Mouse (Mus musculus) heart, embryonic 13.5 days (tissue): ENCODE data around the gene Ppl. TPM values are rescaled to one million over a fixed set of nuclear protein-coding genes. Genes with fewer than 3 reads are reported as not detected.
A peak's percentile ranks its signal among the peaks of the same experiment; 100 is the strongest.

ENCODE experiments used
- ATAC-seq: fragments of 200-750 bp; cut with Nextera tagmentation; 2 replicates; pipeline ENCODE4 v1.8.0; 2017; ENCODE audit warnings: moderate TSS enrichment; ENCODE audit not compliant: insufficient number of reproducible peaks, low FRiP score, low TSS enrichment; ENCODE audit errors: extremely low read depth
- H3K27ac ChIP-seq: fragments of 300-500 bp; sonication (generic); replicated peaks from 2 replicates; pipeline ENCODE4 v1.5.1; 2015; ENCODE audit warnings: moderate library complexity, mild to moderate bottlenecking, inconsistent platforms
- H3K27me3 ChIP-seq: fragments of 300-500 bp; sonication (generic); replicated peaks from 2 replicates; pipeline ENCODE4 v1.6.1; 2015; ENCODE audit warnings: mild to moderate bottlenecking, inconsistent platforms
- H3K36me3 ChIP-seq: fragments of 300-500 bp; sonication (generic); 2 replicates; pipeline ENCODE4 v1.6.1; 2015; ENCODE audit warnings: mild to moderate bottlenecking, inconsistent platforms
- H3K4me1 ChIP-seq: fragments of 300-500 bp; sonication (generic); 2 replicates; pipeline ENCODE4 v1.6.1; 2015; ENCODE audit warnings: inconsistent platforms
- H3K4me2 ChIP-seq: fragments of 300-500 bp; sonication (generic); 2 replicates; pipeline ENCODE4 v1.6.1; 2015; ENCODE audit warnings: inconsistent platforms, mild to moderate bottlenecking, moderate library complexity
- H3K4me3 ChIP-seq: fragments of 300-500 bp; sonication (generic); 2 replicates; pipeline ENCODE4 v1.5.1; 2015; ENCODE audit warnings: moderate library complexity, mild to moderate bottlenecking, inconsistent platforms
- H3K9ac ChIP-seq: fragments of 300-500 bp; sonication (generic); 2 replicates; pipeline ENCODE4 v1.6.1; 2015; ENCODE audit warnings: inconsistent platforms, mild to moderate bottlenecking, moderate library complexity
- H3K9me3 ChIP-seq: fragments of 300-500 bp; sonication (generic); 2 replicates; pipeline ENCODE4 v1.6.1; 2016; ENCODE audit warnings: inconsistent platforms
- WGBS: fragments of 180-500 bp; shearing (Covaris S2); methylation state at CpG from one replicate; pipeline ENCODE4 v1.1.7; 2015; ENCODE audit warnings: mixed read lengths; 5-methylcytosine and 5-hydroxymethylcytosine counted together
- polyA plus RNA-seq: library from polyadenylated mRNA; unstranded; fragments of >200 nt; fragmentation: Nextera tagmentation; extraction: Ambion mirVana; gene quantifications from 2 replicates; pipeline ENCODE4 v1.2.1, GENCODE M21; 2015

Gene Ppl
- polyA plus RNA-seq, 1 experiment from 2014 or later, result 1.4 TPM

DNA sequence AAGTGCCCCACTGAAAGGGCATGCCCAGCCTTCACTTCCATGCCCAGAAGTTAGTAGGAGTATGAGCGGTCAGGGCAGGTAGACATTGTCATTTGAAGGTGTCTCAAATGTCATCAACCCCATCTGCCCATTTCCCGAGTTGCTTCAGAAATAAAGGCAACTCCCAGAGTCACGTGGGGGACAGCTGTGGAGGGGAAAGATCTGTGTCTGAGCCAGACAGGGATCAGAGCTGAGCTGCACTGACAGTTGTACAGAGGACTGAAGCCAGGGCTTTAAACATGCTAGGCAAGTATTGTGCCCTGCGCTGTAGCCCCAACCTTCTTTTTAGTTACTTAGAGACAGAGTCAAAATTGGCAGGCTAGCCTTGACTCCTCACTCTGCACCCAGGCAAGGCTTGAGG, 12.4 kb downstream of the Ppl start:
- ATAC-seq, result no peak
- 71% methylated on average over 4 of the region's 4 CpGs for WGBS

DNA sequence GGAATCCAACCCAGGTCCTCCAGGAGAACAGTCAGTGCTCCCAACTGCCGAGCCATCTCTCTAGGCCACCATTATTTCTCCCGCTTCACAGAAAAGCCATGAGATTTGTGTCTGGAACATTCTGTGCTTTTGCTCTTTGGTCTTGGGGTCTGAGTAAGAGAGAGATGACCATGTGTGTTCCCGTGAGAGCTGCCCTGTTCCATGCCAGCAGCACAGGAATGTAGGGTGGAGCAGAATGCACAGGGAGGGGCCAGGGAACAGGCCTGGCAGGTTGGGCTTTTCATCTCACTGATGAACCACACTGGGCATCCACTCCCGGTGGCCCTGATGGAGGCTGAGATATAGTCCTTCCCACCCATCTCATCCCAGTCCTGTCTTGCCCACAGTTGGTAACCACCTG, 12.8 kb downstream of the Ppl start:
- no peak for ATAC-seq
- WGBS, result 66% methylated on average over 4 of the region's 4 CpGs
- Histone ChIP-seq H3K27ac (no peak overlapping the region), H3K9ac (no peak overlapping the region), H3K27me3 (peaks cover 45% of the 10 kb centered on the region), H3K4me2 (no peak overlapping the region), H3K9me3 (0 out of 2 replicates have a peak, but pooled peaks cover 1% of the 10 kb centered on the region), H3K4me1 (peaks cover 7% of the 10 kb centered on the region), H3K36me3 (no peaks in the 10 kb centered on the region), H3K4me3 (no peak overlapping the region)

More for the DNA sequence above, 12.4 kb downstream of the Ppl start:
- Histone ChIP-seq H3K27ac (no peak overlapping the region), H3K36me3 (no peaks in the 10 kb centered on the region), H3K4me2 (no peak overlapping the region), H3K27me3 (peaks cover 45% of the 10 kb centered on the region), H3K9ac (no peak overlapping the region), H3K4me1 (peaks cover 6% of the 10 kb centered on the region), H3K4me3 (no peak overlapping the region), H3K9me3 (0 out of 2 replicates have a peak, but pooled peaks cover 4% of the 10 kb centered on the region)

DNA sequence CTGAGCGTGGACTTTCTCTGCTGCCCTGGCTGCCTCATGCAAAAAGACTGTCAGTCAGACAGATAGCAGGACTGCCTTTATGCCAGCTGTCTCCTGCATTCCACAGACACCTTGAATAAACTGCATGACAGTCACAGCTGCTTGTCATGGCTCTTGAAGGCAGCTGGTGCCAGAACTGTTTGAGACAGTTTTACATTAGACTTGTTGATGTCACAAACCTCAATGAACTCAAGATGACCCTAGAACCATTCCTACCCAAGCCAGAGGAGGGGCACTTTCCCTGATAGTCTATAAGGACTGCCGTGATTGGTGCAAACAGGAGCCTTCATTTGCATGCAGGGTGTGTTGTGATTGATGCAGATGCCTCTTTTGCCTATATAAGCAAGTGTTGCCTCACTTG, 18.6 kb downstream of the Ppl start:
- no peak for ATAC-seq
- WGBS, result 42% methylated on average over 2 of the region's 2 CpGs

DNA sequence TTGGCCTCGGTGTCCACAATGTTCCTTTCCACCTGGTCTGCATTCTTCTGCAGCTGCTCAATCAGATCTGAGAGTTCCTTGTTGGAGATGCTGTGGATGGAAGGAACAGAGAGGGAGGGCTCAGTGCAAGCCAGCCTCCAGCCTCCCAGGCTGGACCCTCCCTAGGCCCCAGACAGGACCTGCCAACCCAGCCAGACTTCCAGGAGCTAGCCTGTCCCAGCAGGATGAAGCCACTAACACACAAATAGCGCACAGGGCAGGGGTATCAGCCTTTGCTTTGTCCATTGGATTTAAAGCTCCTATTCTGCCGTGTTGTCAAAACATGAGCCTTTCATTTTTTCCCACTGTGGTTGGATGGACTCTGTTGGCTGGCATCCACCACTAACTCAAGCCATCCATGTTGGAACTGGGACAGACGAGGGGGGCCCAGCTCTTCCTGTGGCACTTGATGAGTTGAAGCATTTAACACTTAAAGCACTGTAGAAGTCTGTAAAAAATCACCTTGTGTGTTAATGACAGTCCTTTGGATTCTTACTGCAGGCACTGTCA, 19.1 kb downstream of the Ppl start:
- Histone ChIP-seq H3K4me2 (no peak overlapping the region), H3K9ac (no peak overlapping the region), H3K27ac (peak overlapping the region; percentile 44; the same call in 1 of the 2 replicates), H3K4me1 (peaks cover 34% of the 10 kb centered on the region), H3K9me3 (0 out of 2 replicates have a peak, but pooled peaks cover 3% of the 10 kb centered on the region), H3K27me3 (no peaks in the 10 kb centered on the region; the same call in 1 of the 2 replicates), H3K36me3 (no peaks in the 10 kb centered on the region), H3K4me3 (no peak overlapping the region)
- ATAC-seq, result no peak
- WGBS, result 40% methylated on average over 4 of the region's 4 CpGs

More for the DNA sequence above, 18.6 kb downstream of the Ppl start:
- H3K9ac ChIP-seq, result no peak overlapping the region
- no peaks in the 10 kb centered on the region for H3K9me3 ChIP-seq
- no peak overlapping the region for H3K4me3 ChIP-seq
- H3K27ac ChIP-seq, result peak overlapping the region; percentile 44
- no peak overlapping the region for H3K4me2 ChIP-seq
- peaks cover 34% of the 10 kb centered on the region for H3K4me1 ChIP-seq
- H3K36me3 ChIP-seq, result no peaks in the 10 kb centered on the region
- no peaks in the 10 kb centered on the region; the same call in 1 of the 2 replicates for H3K27me3 ChIP-seq

DNA sequence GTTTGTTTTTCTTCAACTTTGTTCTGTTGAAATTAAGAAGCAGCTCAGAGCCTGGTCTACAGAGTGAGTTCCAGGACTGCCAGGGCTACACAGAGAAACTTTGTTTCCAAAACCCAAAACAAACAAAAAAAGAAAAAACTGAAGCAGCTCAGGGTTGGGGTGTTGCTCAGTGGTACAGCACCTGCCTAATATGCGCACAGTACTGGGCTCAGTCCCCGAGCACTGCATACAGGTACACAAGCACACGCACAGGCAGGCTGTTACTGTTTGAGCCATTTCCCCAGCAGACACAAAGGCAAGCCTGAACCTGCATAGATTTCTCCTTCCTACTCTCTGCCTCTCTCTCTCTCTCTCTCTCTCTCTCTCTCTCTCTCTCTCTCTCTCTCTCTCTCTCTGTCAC, 21.2 kb downstream of the Ppl start:
- H3K27me3 ChIP-seq, result no peaks in the 10 kb centered on the region; the same call in 1 of the 2 replicates
- 77% methylated on average over 3 of the region's 3 CpGs for WGBS

DNA sequence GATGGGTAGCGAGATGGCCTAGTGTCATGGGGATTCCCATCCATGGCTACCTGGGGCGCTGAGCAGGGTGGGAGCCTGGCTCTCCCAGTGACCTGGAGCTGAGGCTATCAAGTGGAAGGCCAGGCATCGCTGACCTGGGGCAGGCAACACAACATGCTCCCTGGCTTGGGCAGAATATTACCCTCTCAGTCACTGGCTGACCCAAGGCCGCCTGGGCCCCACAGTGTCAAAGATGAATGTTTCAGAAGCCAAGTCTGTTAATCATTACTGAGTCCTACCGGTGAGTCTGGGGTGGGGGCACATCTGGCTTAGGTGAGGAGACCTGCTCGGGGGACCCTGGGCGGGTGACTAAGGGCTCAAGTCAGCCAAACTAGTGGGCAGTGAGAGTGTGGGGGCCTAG, 22.3 kb downstream of the Ppl start:
- H3K27ac ChIP-seq, result no peak overlapping the region
- H3K4me3 ChIP-seq, result no peak overlapping the region
- H3K9me3 ChIP-seq, result 0 out of 2 replicates have a peak, but pooled peaks cover 5% of the 10 kb centered on the region
- H3K4me1 ChIP-seq, result peaks cover 28% of the 10 kb centered on the region
- no peaks in the 10 kb centered on the region for H3K36me3 ChIP-seq
- ATAC-seq, result no peak
- H3K9ac ChIP-seq, result no peak overlapping the region
- no peak overlapping the region for H3K4me2 ChIP-seq
- H3K27me3 ChIP-seq, result peaks cover 1% of the 10 kb centered on the region; the same call in 1 of the 2 replicates
- WGBS, result 74% methylated on average over 7 of the region's 7 CpGs

More for the DNA sequence above, 21.2 kb downstream of the Ppl start:
- no peak for ATAC-seq
- H3K9ac ChIP-seq, result no peak overlapping the region
- H3K4me3 ChIP-seq, result no peak overlapping the region
- H3K36me3 ChIP-seq, result no peaks in the 10 kb centered on the region
- no peak overlapping the region for H3K4me2 ChIP-seq
- H3K9me3 ChIP-seq, result 0 out of 2 replicates have a peak, but pooled peaks cover 5% of the 10 kb centered on the region
- H3K4me1 ChIP-seq, result peaks cover 34% of the 10 kb centered on the region
- no peak overlapping the region for H3K27ac ChIP-seq

DNA sequence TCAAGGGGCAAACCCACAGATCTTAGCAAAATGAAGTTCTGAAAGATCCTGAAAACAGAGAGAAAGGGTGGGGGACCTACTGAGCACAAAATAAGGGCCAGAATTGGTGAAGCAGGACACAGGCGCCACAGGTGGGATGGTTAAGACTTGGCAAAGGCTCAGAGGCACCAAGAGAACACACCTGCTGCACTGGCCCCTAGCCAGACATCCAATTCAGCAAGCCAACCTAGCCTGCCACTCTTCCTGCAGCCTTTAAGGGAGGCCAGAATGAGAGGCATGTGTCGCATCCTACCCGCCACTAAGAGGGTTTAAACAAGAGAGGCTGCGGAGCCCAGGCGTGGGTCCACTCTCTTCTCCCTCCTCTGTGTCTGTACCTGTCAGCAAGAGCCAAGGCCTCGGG, 31.2 kb downstream of the Ppl start:
- Histone ChIP-seq H3K4me2 (no peak overlapping the region), H3K27me3 (0 out of 2 replicates have a peak, but pooled peaks cover 4% of the 10 kb centered on the region), H3K9me3 (no peaks in the 10 kb centered on the region), H3K4me3 (no peak overlapping the region), H3K36me3 (no peaks in the 10 kb centered on the region), H3K27ac (no peak overlapping the region), H3K4me1 (no peaks in the 10 kb centered on the region), H3K9ac (no peak overlapping the region)
- 53% methylated on average over 6 of the region's 6 CpGs for WGBS
- no peak for ATAC-seq

DNA sequence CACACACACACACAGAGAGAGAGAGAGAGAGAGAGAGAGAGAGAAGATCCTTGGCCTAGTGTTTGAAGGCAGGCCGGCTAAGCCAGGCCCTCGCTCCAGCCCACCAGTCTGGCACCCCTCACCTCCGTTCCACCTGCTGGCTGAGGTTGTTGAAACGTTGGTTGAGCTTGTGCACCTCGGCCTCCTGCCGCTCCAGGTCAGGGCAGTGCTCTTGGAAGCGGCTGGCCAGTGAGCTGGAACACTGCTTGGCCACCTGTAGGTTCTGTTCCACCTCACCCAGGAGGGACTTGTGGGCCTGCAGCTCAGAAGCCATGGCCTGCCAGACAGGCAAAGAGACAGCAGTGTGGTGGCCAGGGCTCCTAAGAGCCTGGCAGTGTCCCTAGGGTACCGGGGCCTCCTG, 35.7 kb downstream of the Ppl start:
- H3K27me3 ChIP-seq, result no peaks in the 10 kb centered on the region
- H3K4me1 ChIP-seq, result no peaks in the 10 kb centered on the region
- H3K4me2 ChIP-seq, result no peak overlapping the region
- H3K27ac ChIP-seq, result no peak overlapping the region
- H3K4me3 ChIP-seq, result no peak overlapping the region
- H3K36me3 ChIP-seq, result no peaks in the 10 kb centered on the region
- ATAC-seq, result no peak
- no peak overlapping the region for H3K9ac ChIP-seq
- WGBS, result 79% methylated on average over 8 of the region's 8 CpGs
- H3K9me3 ChIP-seq, result no peaks in the 10 kb centered on the region

DNA sequence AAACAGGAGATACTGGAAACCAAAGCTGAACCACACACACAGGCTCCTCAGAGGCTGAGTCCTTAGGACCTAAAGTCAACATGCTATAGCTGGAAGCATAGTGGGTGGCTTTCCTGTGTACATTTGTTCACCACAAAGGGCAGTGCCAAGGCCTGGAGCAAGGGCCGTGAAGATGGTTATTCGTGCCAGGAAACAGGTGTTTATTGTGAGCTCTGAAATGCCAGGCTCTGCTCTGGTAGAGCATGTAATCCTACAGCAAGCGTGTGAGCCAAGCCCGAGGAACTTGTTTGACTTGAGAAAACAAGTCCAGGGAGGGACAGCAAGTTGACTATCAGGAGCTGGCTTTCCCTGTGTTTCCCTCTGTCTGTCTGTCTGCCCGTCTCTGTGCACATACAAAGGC, 38.9 kb downstream of the Ppl start:
- Histone ChIP-seq H3K9me3 (no peaks in the 10 kb centered on the region), H3K36me3 (peaks cover 5% of the 10 kb centered on the region), H3K4me1 (peaks cover 17% of the 10 kb centered on the region), H3K9ac (no peak overlapping the region), H3K4me2 (no peak overlapping the region), H3K27me3 (no peaks in the 10 kb centered on the region), H3K4me3 (no peak overlapping the region), H3K27ac (no peak overlapping the region)
- 78% methylated on average over 5 of the region's 5 CpGs for WGBS
- ATAC-seq, result no peak

DNA sequence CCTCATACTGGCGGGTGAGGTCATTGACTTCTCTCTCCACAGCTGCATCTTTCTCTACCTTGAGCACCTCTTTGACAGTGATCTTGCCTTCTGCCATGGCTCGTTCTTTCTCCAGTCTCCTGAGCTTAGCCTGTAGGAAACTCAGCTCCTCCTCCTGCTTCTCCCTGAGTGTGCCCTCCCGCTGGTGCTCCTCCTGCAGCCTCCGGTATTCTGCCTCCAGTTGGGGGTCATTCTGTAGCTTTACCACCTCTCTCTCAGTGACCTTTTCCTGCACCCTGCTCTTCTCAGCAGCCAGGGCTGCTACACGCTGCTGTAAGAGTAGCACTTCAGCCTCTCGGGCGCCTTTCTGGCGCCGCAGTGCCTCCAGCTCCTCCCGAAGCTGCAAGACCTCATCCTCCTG, 43.2 kb downstream of the Ppl start:
- WGBS, result 43% methylated on average over 10 of the region's 10 CpGs
- peaks cover 17% of the 10 kb centered on the region for H3K4me1 ChIP-seq
- no peaks in the 10 kb centered on the region for H3K9me3 ChIP-seq
- no peak overlapping the region for H3K4me2 ChIP-seq
- no peaks in the 10 kb centered on the region for H3K27me3 ChIP-seq
- no peak overlapping the region for H3K27ac ChIP-seq
- H3K4me3 ChIP-seq, result no peak overlapping the region
- H3K9ac ChIP-seq, result no peak overlapping the region
- peaks cover 47% of the 10 kb centered on the region for H3K36me3 ChIP-seq
- no peak for ATAC-seq

DNA sequence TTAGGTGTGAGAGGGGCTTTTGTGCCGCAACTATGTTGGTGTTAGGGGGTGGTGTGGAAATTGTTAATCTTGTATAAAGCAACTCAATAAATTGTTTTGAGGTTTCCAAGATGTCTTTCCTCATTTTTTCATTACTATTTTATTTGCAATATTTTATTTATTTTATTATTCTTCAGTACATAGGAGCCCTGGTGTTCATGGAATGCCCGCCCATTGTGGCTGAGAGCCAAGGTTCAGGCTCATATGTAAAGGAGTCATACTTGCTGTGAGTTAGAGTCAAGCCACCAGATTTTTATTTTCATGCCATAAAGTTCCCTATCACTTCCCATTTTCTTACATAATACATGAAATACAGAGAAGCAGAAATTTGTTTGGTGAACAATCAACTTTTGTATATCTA, 46.0 kb downstream of the Ppl start:
- no peak for ATAC-seq
- Histone ChIP-seq H3K36me3 (peaks cover 76% of the 10 kb centered on the region), H3K27ac (no peak overlapping the region), H3K9me3 (no peaks in the 10 kb centered on the region), H3K27me3 (no peaks in the 10 kb centered on the region), H3K4me1 (peaks cover 17% of the 10 kb centered on the region), H3K9ac (no peak overlapping the region), H3K4me3 (no peak overlapping the region), H3K4me2 (no peak overlapping the region)
- WGBS, result 97% methylated on average over 2 of the region's 2 CpGs

DNA sequence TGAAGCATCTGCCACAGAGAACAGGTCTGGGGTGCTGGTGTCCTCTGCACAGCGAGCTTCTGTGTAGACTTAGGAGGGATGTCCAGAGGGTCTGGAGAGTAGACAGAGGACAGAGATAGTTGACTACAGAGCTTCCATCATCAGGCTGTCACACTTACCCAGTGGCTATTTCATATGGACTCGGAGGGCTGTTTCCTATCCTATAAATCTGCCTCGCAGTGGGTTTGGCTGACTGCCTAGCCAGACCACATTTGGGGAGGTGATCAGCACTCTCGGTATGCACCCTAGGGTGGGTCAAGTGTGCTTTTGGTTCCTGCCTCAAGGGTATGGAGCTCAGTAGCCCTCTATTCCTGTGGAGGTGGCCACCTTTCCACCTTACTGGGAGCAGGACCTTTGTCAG, 47.0 kb downstream of the Ppl start:
- WGBS, result 87% methylated on average over 4 of the region's 4 CpGs
- H3K36me3 ChIP-seq, result peaks cover 81% of the 10 kb centered on the region
- no peak for ATAC-seq

More for the DNA sequence above, 47.0 kb downstream of the Ppl start:
- Histone ChIP-seq H3K27ac (no peak overlapping the region), H3K9ac (no peak overlapping the region), H3K4me3 (no peak overlapping the region), H3K9me3 (no peaks in the 10 kb centered on the region), H3K4me2 (no peak overlapping the region), H3K27me3 (no peaks in the 10 kb centered on the region), H3K4me1 (peaks cover 9% of the 10 kb centered on the region)
